Mouse (Mus musculus): ENCODE results near the gene Arl14ep. TPM values are rescaled to one million over a fixed set of nuclear protein-coding genes. Genes with fewer than 3 reads are reported as not detected.

Arl14ep gene
- total RNA-seq, 2 experiments from 2014 or later, result 33.3 to 33.7 TPM

DNA sequence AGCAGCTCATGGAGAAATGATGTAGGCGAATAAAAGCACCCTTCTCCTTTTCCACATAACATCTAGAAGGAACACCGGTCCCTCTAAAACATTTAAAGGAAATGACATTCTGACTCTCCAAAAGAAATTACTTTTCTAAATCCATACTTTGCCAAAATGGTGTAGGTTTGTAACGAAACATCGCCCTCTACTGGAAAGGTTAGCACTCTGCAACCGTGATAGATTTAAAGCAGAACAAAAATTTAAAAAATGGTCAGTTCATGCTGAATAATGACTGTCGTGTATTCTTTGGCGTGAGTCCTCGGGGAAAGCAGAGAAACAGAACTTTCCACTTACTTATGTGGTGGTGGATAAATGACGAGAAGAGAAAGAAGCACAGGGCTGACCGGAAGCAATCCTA, 18.6 kb downstream of the Arl14ep start:
- ATAC-seq (replicated peaks; ENCODE audit: poor library complexity), result peak; percentile 82

DNA sequence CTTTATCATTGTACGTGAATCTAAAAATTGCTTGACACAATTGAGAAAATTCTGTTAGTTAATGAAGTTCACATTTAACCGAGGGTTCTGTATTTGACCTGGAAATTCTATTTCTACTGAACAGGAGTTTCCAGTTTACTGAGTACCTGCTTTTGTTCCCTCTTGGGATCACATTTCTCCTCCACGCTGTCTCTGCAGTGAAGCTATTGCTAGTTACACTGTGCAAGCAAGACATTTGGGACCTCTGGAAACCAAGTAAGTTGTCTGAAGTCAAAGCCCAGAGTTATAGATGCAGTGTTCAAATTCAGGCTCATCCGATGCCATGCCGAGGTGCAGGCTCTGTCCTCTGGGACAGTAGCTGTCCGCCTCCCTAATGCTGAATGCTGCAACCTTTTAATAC, 19.2 kb downstream of the Arl14ep start:
- no peak for ATAC-seq (replicated peaks; ENCODE audit: poor library complexity)

DNA sequence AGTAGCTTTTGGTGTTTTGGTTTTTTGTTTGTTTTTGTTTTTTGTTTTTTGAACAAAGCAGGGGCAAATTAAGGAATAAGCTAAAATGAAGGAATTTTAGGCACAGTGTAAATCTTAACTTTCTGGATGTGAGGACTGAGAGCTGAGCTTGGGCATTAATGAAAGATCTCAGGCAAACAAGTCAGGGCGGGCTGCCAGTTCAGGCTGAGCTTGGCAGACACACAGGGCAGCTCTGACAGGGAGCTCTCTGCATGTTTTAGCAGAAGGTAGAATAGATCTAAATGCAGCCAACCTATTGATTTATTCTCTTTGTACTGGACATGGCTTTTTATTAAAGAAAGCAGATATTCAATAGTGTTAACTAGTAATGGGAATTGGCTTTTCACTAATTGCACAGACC, 31.8 kb downstream of the Arl14ep start:
- no peak for ATAC-seq (replicated peaks; ENCODE audit: poor library complexity)

DNA sequence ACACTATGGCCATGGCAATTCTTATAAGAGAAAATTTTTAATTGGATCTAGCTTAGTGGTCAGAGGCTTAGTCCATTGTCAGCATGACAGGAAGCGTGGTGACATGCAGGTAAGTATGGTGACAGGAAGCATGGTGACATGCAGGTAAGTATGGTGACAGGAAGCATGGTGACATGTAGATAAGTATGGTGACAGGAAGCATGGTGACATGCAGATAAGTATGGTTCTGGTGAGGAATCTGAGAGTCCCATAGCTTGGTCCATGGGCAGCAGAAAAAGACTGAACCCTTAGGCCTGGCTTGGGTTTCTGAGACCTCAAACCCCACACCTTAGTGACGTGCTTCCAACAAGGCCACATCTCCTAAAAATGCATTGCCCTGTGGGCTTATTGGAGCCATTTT, 38.5 kb downstream of the Arl14ep start:
- ATAC-seq (replicated peaks; ENCODE audit: poor library complexity), result no peak

DNA sequence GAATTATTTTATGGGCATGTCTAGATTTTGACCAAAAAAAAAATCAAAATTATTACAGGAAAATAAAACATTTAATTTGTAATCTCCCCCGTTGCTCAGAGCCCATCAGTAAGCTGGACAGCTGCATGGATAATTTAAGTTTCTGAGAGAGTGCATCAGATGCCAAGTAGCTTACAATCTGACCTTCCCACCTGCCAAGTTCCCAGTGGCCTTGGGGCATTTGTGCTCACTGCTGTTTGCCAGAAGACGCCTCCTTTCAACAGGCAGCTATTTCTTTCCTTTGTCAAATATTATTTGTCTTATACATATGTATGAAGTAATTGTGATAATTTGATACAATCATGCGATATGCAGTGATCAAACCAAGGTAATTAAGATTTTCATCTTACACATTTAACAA, 44.3 kb downstream of the Arl14ep start:
- ATAC-seq (replicated peaks; ENCODE audit: poor library complexity), result no peak

Other genes with a start within 250 kb of the Arl14ep start
- gene Fshb, start 85.2 kb upstream of the Arl14ep start, total RNA-seq (2015), result not detected in 2 replicates
- not detected in 2 replicates for gene Fshb, start 85.2 kb upstream of the Arl14ep start, total RNA-seq (2017)

Data from megakaryocyte progenitor cell, adult 5-6 weeks (primary cell).